Mouse (Mus musculus) kidney, embryonic 16.5 days (tissue): Measurements from ENCODE around the gene Gm42906. TPM values are rescaled to one million over a fixed set of nuclear protein-coding genes. Genes with fewer than 3 reads are reported as not detected.

Source experiments
- ATAC-seq: fragments of 200-750 bp; cut with Nextera tagmentation; 2 replicates; pipeline ENCODE4 v1.8.0; 2017; ENCODE audit warnings: moderate TSS enrichment; ENCODE audit not compliant: low FRiP score, low TSS enrichment
- H3K27ac ChIP-seq: fragments of 300-500 bp; sonication (generic); 2 replicates; pipeline ENCODE4 v1.5.1; 2014; ENCODE audit warnings: low read length
- H3K27me3 ChIP-seq: fragments of 300-500 bp; sonication (generic); 2 replicates; pipeline ENCODE4 v1.6.1; 2014; ENCODE audit warnings: low read length, control low read depth, mixed read lengths; ENCODE audit not compliant: insufficient read depth
- H3K36me3 ChIP-seq: fragments of 300-500 bp; sonication (generic); 2 replicates; pipeline ENCODE4 v1.6.1; 2014; ENCODE audit warnings: low read length, control low read depth, mixed read lengths; ENCODE audit not compliant: insufficient read depth
- H3K4me1 ChIP-seq: fragments of 300-500 bp; sonication (generic); 2 replicates; pipeline ENCODE4 v1.6.1; 2014; ENCODE audit warnings: low read length, control low read depth, mixed read lengths; ENCODE audit not compliant: insufficient read depth
- H3K4me2 ChIP-seq: fragments of 300-500 bp; sonication (generic); replicated peaks from 2 replicates; pipeline ENCODE4 v1.6.1; 2014; ENCODE audit warnings: low read depth, low read length
- H3K4me3 ChIP-seq: fragments of 300-500 bp; sonication (generic); 2 replicates; pipeline ENCODE4 v1.5.1; 2014; ENCODE audit warnings: mild to moderate bottlenecking, low read length
- H3K9ac ChIP-seq: fragments of 300-500 bp; sonication (generic); replicated peaks from 2 replicates; pipeline ENCODE4 v1.6.1; 2014; ENCODE audit warnings: low read length
- H3K9me3 ChIP-seq: fragments of 300-500 bp; sonication (generic); 2 replicates; pipeline ENCODE4 v1.6.1; 2016; ENCODE audit warnings: low read length, control low read depth
- WGBS: fragments of 180-500 bp; shearing (Covaris S2); extraction: QIAGEN DNeasy Blood & Tissue Kit; methylation state at CpG from one replicate; pipeline ENCODE4 v1.1.7; 2014; 5-methylcytosine and 5-hydroxymethylcytosine counted together
- polyA plus RNA-seq: library from polyadenylated mRNA; unstranded; fragments of >200 nt; fragmentation: Nextera tagmentation; extraction: Ambion mirVana; gene quantifications from 2 replicates; pipeline ENCODE4 v1.2.1, GENCODE M21; 2015

Gm42906 gene
- polyA plus RNA-seq, 1 experiment from 2014 or later, result not detected

GRCm38 (mm10) chr5:151399918-151400556, 27.9 kb downstream of the Gm42906 start:
- Histone ChIP-seq H3K27ac (no peak overlapping the region), H3K4me1 (0 out of 2 replicates have a peak, but pooled peaks cover 6% of the 10 kb centered on the region), H3K27me3 (no peaks in the 10 kb centered on the region), H3K9ac (no peak overlapping the region), H3K36me3 (no peaks in the 10 kb centered on the region), H3K4me2 (no peak overlapping the region), H3K9me3 (no peaks in the 10 kb centered on the region), H3K4me3 (no peak overlapping the region)
- 68% methylated on average over 7 of the region's 7 CpGs for WGBS
- no peak for ATAC-seq

- H3K9me3 ChIP-seq, result no peaks in the 10 kb centered on the region
- no peak overlapping the region for H3K4me3 ChIP-seq
- H3K4me2 ChIP-seq, result no peak overlapping the region
- no peak for ATAC-seq
- no peaks in the 10 kb centered on the region for H3K36me3 ChIP-seq
- no peaks in the 10 kb centered on the region for H3K27me3 ChIP-seq
- 0 out of 2 replicates have a peak, but pooled peaks cover 10% of the 10 kb centered on the region for H3K4me1 ChIP-seq
- no peak overlapping the region for H3K9ac ChIP-seq
- H3K27ac ChIP-seq, result no peak overlapping the region
- 78% methylated on average over 4 of the region's 4 CpGs for WGBS
Measured at GRCm38 (mm10) chr5:151396119-151396518, 31.8 kb downstream of the Gm42906 start.

DNA sequence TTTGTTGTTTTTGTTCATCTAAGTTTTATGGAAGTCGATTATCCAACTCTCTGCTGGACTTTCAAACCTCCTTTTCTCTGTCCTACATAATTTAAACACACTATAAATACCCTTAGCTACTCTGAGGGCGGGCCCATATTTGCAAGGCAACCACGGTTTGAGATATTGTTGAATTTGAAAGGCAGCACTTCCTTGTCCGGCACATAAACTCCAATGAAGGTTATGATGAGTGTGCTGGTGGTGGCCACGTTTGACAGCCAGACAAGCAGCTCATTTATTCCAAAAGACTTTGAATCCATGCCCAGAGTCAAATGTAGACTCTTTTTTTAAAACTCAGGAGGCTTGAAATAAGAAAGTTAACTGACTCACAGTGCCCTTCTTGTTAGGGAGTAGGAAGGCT, 33.3 kb downstream of the Gm42906 start:
- H3K9ac ChIP-seq, result 0 out of 2 replicates have a peak overlapping the region, but pooled peaks have one; percentile 11
- no peak for ATAC-seq
- H3K27me3 ChIP-seq, result no peaks in the 10 kb centered on the region
- H3K4me2 ChIP-seq, result no peak overlapping the region
- 49% methylated on average over 5 of the region's 5 CpGs for WGBS
- H3K4me1 ChIP-seq, result 0 out of 2 replicates have a peak, but pooled peaks cover 10% of the 10 kb centered on the region
- no peaks in the 10 kb centered on the region for H3K9me3 ChIP-seq
- peak overlapping the region; percentile 84 for H3K27ac ChIP-seq
- no peaks in the 10 kb centered on the region for H3K36me3 ChIP-seq
- no peak overlapping the region for H3K4me3 ChIP-seq

GRCm38 (mm10) chr5:151393821-151394662, 33.9 kb downstream of the Gm42906 start:
- ATAC-seq, result peak; percentile 57; the same call in 1 of the 2 replicates
- Histone ChIP-seq H3K9me3 (no peaks in the 10 kb centered on the region), H3K9ac (no peak overlapping the region), H3K4me1 (0 out of 2 replicates have a peak, but pooled peaks cover 6% of the 10 kb centered on the region), H3K4me2 (no peak overlapping the region), H3K4me3 (no peak overlapping the region), H3K27ac (peak overlapping the region; percentile 84), H3K36me3 (no peaks in the 10 kb centered on the region), H3K27me3 (no peaks in the 10 kb centered on the region)
- WGBS, result 45% methylated on average over 7 of the region's 7 CpGs

- 0 out of 2 replicates have a peak, but pooled peaks cover 5% of the 10 kb centered on the region for H3K4me1 ChIP-seq
- H3K9me3 ChIP-seq, result no peaks in the 10 kb centered on the region
- WGBS, result 70% methylated on average over 1 of the region's 1 CpGs
- no peaks in the 10 kb centered on the region for H3K27me3 ChIP-seq
- no peaks in the 10 kb centered on the region for H3K36me3 ChIP-seq
- H3K4me2 ChIP-seq, result no peak overlapping the region
- H3K9ac ChIP-seq, result no peak overlapping the region
- ATAC-seq, result no peak
- H3K27ac ChIP-seq, result no peak overlapping the region
- no peak overlapping the region for H3K4me3 ChIP-seq
Measured at GRCm38 (mm10) chr5:151389827-151390226, 38.1 kb downstream of the Gm42906 start.

- no peak for ATAC-seq
- H3K27ac ChIP-seq, result no peak overlapping the region
- no peaks in the 10 kb centered on the region for H3K9me3 ChIP-seq
- H3K4me3 ChIP-seq, result no peak overlapping the region
- 85% methylated on average over 2 of the region's 2 CpGs for WGBS
- H3K9ac ChIP-seq, result no peak overlapping the region
- H3K4me2 ChIP-seq, result no peak overlapping the region
- no peaks in the 10 kb centered on the region for H3K4me1 ChIP-seq
- no peaks in the 10 kb centered on the region for H3K27me3 ChIP-seq
- no peaks in the 10 kb centered on the region for H3K36me3 ChIP-seq
Measured at GRCm38 (mm10) chr5:151379896-151380295, 48.1 kb downstream of the Gm42906 start.

- Histone ChIP-seq H3K27ac (no peak overlapping the region), H3K4me2 (no peak overlapping the region), H3K9ac (no peak overlapping the region), H3K9me3 (no peaks in the 10 kb centered on the region), H3K4me3 (no peak overlapping the region), H3K4me1 (no peaks in the 10 kb centered on the region), H3K27me3 (no peaks in the 10 kb centered on the region), H3K36me3 (no peaks in the 10 kb centered on the region)
- WGBS, result 68% methylated on average over 2 of the region's 2 CpGs
- no peak for ATAC-seq
Measured at GRCm38 (mm10) chr5:151379210-151379609, 48.8 kb downstream of the Gm42906 start.

- Histone ChIP-seq H3K36me3 (no peaks in the 10 kb centered on the region), H3K27ac (no peak overlapping the region), H3K27me3 (no peaks in the 10 kb centered on the region), H3K4me3 (no peak overlapping the region), H3K4me1 (no peaks in the 10 kb centered on the region), H3K9me3 (no peaks in the 10 kb centered on the region), H3K4me2 (no peak overlapping the region), H3K9ac (no peak overlapping the region)
- no peak for ATAC-seq
- 56% methylated on average over 4 of the region's 4 CpGs for WGBS
Measured at GRCm38 (mm10) chr5:151376931-151377330, 51.0 kb downstream of the Gm42906 start.

DNA sequence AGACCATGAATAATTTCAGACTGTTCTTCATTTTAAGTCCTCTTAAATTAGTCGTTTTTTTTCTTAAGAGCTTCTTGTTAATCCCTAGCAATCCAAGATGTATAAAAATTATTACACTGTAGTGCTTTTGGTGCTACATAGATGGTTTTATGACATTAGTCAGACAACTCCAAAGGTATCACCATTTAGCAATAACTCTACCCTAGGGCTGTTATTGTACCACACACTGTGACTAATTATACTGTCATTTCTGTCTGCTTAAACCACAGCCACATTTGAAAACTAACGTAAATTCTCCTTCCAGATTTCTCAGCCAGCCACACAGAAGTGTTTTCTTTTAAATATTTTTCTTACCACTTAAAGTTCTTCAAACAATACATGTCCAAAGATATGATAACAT, 53.1 kb downstream of the Gm42906 start:
- no peaks in the 10 kb centered on the region for H3K36me3 ChIP-seq
- H3K4me1 ChIP-seq, result no peaks in the 10 kb centered on the region
- no peak overlapping the region for H3K4me3 ChIP-seq
- H3K27me3 ChIP-seq, result no peaks in the 10 kb centered on the region
- no peak overlapping the region for H3K9ac ChIP-seq
- H3K27ac ChIP-seq, result no peak overlapping the region
- H3K9me3 ChIP-seq, result no peaks in the 10 kb centered on the region
- H3K4me2 ChIP-seq, result no peak overlapping the region
- no peak for ATAC-seq
- WGBS, result 66% methylated on average over 2 of the region's 2 CpGs

- Histone ChIP-seq H3K4me2 (no peak overlapping the region), H3K9ac (no peak overlapping the region), H3K36me3 (no peaks in the 10 kb centered on the region), H3K9me3 (no peaks in the 10 kb centered on the region), H3K4me3 (no peak overlapping the region), H3K27ac (no peak overlapping the region), H3K4me1 (peaks cover 12% of the 10 kb centered on the region), H3K27me3 (no peaks in the 10 kb centered on the region)
- ATAC-seq, result no peak
- WGBS, result 77% methylated on average over 2 of the region's 2 CpGs
Measured at GRCm38 (mm10) chr5:151371130-151371529, 56.8 kb downstream of the Gm42906 start.
